Mouse (Mus musculus) heart, adult 2 months (tissue): ENCODE results near the gene Slc22a16.

Source experiments
- CTCF ChIP-seq: fragments of 200-600 bp; IDR thresholded peaks from 2 replicates; pipeline ENCODE4 v1.8.1; 2022; ENCODE audit warnings: antibody characterized with exemption, mild to moderate bottlenecking, moderate library complexity
- EP300 ChIP-seq: fragments of 200-500 bp; IDR thresholded peaks from 2 replicates; pipeline ENCODE4 v1.6.1; 2011; ENCODE audit warnings: low read depth, low read length, control low read depth; ENCODE audit not compliant: insufficient read depth
- POLR2A ChIP-seq: fragments of 200-500 bp; IDR thresholded peaks from 2 replicates; pipeline ENCODE4 v1.6.1; 2011; ENCODE audit warnings: mild to moderate bottlenecking, low read depth, low read length, control low read depth; ENCODE audit not compliant: insufficient read depth

DNA sequence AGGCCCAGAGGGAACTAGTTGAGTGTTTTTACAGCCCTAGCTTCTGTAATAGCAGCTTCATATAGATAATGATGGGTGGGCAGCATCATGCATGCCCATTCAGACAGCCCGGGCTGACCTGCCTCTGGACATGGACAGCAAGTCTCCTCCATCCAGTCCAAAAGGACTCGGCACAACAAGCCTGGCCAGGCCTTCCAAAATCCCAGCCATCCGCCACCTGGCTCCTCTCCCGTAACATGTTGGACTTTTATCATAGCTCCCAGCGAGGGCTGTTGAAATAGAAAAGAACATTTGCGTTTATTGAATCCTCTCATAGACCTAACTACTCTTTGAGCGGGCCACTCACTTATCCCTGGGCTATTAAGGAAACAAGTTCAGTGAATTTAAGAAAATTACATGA lies 71.8 kb downstream of the Slc22a16 start:
- TF ChIP-seq CTCF (no peak), EP300 (no peak), POLR2A (no peak)
